Mouse (Mus musculus) R1 (cell line): ENCODE measurements around the gene Sap18b.
"Not testable (repeated sequence)": the region's sequence is repeated elsewhere in the genome, so short reads cannot be mapped to it uniquely, and the experiment has no call there.

Source experiments
- DNase-seq: peaks from one replicate; pipeline ENCODE4 v3.0.0-alpha.2; 2018; ENCODE audit warnings: low read depth, low spot score

Gene Sap18b

DNA sequence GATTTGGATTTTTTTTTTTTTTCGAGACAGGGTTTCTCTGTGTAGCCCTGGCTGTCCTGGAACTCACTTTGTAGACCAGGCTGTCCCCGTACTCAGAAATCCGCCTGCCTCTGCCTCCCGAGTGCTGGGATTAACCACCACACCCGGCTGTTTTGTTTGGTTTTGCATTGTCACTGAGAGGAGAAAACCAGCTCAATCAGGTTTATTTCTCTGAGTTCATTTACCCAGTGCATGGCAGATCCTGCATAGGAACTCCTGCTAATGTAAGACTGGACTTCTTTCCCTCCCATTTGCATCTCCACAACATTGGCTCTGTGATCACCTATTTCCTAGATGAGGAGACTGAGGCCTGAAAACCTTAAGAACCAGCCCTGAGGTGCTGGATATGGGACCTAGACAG, 3.0 kb upstream of the Sap18b start:
- DNase-seq = peak; percentile 61

DNA sequence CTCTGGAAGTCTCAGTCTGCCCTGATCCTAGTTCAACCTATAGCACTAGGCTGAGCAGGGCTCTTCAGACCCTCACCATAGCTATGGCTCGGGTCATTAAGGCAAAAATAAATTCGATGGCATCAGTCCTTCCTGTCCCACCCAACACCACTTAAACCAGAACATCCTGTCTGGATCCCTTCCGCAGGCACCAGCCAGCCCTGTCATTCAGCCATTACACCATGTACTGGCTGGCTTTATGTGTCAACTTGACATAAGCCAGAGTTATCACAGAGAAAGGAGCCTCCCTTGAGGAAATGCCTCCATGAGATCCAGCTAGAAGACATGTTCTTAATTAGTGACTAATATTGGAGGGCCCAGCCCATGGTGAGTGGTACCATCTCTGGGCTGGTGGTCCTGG, 2.4 kb upstream of the Sap18b start:
- DNase-seq = no peak

- DNase-seq = peak; percentile 37
Measured at GRCm38 (mm10) chr8:95830144-95830543, 5.0 kb downstream of the Sap18b start.

DNA sequence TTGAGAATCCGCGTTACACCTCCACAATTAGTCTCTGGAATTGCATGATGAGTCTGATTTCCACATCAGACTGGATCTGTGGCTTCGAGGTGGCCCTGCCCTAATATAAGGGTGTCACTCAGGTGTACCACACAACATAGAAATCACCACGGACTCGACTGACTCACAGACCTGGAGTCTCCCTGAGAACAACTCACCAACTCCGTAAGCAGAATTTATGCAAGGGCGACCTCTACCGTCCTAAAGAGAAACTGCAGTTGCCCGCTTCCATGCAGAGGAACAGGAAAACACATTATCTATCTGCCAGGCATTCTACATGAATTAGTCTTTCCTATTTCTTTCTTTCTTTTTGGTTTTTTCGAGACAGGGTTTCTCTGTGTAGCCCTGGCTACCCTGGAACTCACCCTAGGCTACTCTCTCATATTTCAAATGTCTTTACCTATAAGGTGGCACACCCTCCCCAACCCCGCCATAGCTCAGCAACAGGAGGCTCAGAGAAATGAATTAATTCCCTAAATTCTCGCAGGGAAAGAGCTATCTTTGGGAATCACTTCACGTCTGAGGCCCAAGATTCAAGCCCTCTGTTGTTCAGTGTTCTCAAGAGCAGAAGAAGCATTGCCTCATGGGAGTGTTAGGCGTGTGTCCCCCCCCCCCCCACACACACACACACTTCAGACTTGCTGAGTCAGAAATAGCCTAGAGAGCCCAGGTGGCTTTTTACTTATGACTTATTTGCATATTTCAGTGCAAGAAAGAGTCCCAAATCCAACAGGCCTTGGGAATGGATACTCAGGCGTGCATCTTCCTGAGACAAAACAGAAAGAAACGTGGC, 7.7 kb downstream of the Sap18b start:
- DNase-seq = peak; percentile 91

- DNase-seq = peak; percentile 96
Measured at GRCm38 (mm10) chr8:95833435-95833984, 8.4 kb downstream of the Sap18b start.

DNA sequence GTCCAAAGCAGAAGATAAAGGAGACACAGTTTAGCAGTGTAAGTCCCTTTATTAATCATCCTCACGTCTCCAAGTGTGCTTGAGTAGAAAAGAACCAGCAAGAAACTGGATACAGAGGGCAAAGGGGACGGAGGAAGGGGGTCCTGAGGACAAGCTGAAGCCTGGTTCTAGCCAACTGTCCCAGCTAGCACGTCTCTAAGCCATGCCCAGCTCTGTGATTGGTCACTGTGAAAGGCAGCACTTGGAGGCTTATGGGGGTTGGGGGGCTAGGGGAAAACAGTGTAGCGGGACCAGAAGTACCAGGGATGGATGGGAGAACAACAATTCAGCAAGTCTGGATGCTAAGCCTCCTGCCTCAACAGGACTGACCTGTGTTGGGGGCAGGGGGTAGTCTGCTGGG, 10.7 kb downstream of the Sap18b start:
- no peak for DNase-seq

DNA sequence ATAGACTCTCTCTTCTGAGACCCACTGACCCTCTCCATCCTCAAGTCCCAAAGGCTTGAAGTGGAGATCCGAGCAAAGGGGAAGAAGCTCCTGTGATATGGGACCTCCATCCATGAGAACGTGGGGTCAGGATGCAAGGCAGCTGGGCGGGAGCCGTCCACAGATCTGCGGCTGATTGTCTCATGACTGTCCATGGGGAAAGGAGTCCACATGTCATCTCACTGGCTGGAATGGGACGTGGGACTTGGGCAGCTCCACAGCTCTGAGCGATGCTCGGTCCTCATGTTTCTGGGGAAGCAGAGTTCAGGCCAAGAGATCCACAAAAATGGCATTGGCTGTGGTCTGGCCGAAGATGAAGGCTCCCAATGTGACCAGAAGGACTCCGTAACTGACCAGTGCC, 12.1 kb downstream of the Sap18b start:
- DNase-seq = no peak

- no peak for DNase-seq
Measured at GRCm38 (mm10) chr8:95839289-95839688, 14.1 kb downstream of the Sap18b start.

GRCm38 (mm10) chr8:95841436-95841835, 16.3 kb downstream of the Sap18b start:
- no peak for DNase-seq

- no peak for DNase-seq
Measured at GRCm38 (mm10) chr8:95843968-95844367, 18.8 kb downstream of the Sap18b start.

DNA sequence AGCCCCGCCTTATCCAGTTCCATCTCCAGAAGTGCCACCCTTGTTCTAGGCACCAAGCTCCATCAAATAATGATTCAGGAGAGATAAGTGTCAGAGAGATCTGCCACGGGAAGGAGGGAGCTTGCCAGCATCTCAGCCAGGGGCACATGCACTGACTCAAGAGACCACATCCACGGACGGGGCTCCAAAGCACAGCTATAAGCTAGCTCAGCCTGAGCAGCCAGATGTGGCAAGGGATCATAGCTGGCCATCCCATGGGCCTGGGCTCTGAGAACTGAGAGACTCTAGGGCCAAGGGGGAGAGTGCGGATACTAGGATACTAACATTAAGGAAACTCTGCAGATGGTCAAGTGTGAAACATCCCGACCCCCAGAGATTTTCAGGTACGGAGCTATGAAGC, 19.9 kb downstream of the Sap18b start:
- DNase-seq = no peak

DNA sequence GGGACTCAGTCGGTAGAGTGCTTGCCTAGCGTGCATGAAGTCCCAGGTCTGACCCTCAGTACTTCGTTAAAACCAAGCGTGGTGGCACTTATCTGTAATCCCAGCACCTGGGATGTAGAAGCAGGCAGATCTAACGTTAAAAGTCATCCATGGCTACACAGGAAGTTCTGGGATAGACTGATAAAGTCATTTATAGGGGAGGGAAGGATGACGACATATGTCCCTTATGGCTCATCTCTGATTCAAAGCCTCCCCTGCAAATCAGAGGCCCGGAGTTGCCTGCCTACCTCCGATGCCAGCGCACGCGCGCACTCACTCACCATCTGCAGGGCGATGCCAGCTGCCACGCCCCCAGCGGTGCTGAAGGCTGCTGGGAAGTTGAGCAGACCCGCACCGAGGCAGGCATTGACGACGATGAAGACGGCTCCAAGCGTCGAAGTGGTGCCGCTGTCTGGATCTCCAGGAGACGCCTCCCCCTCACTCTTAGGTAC, 23.0 kb downstream of the Sap18b start:
- peak; percentile 48 for DNase-seq

GRCm38 (mm10) chr8:95848734-95849464, 23.8 kb downstream of the Sap18b start:
- DNase-seq = peak; percentile 39

- DNase-seq = no peak
Measured at GRCm38 (mm10) chr8:95850326-95850725, 25.2 kb downstream of the Sap18b start.

DNA sequence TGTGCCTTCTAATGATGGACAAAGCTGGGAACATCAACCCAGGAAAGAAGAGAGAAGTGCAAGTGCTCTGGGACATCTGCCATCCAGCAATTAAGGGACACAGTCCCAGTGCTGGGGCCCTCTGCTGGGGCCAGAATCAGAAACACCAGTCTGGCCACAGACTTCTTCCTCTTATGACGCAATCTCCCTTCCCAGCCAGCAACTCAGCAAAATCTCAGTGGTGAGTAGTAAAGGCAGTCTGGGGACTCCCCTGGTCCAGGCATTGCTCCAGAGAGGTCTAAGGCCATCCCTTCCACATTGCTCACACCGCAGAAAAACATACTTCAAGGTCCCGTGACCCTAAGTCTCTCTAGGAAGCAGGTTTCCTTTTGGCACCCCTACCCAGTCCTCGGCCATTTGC, 27.1 kb downstream of the Sap18b start:
- no peak for DNase-seq

GRCm38 (mm10) chr8:95853102-95853843, 28.1 kb downstream of the Sap18b start, which contains the start of gene Slc38a7:
Gene Slc38a7 (minus strand): TSS chr8:95853539.
- DNase-seq = peak; percentile 97

- no peak for DNase-seq
Measured at GRCm38 (mm10) chr8:95854174-95854573, 29.0 kb downstream of the Sap18b start.

DNA sequence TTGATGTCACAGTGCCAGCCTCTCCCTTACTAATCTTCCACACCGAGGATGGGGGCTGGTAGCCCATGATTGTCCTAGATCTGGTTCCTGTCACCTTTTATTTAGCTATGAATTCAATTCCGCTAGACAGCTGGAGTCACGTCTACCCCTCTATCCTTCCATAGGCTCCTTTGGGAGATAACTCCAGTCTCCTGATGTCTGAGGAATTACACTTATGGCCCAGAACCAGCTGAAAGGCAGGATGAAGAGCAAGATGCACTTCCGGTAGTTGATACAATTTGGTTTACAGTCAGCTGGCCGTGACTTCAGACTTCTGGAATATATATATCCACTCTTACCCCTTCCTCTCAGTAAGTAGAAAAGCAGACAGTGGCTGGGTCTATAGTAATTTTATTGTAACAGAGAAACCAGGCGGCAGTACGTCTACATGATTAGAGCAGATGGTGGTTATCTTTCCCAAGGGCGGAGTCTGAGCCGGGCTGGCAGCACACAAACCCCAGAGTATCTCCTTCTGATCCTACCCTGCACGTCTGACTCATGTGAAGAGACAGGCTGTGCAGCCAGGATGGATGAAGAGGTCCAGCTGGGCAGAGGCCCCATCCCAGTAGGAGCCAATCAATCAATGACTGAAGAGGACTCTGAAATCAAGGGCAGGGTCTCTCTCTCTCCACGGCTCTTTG, 38.8 kb downstream of the Sap18b start:
- DNase-seq = not testable (repeated sequence)

GRCm38 (mm10) chr8:95864851-95865250, 39.7 kb downstream of the Sap18b start:
- peak; percentile 45 for DNase-seq

DNA sequence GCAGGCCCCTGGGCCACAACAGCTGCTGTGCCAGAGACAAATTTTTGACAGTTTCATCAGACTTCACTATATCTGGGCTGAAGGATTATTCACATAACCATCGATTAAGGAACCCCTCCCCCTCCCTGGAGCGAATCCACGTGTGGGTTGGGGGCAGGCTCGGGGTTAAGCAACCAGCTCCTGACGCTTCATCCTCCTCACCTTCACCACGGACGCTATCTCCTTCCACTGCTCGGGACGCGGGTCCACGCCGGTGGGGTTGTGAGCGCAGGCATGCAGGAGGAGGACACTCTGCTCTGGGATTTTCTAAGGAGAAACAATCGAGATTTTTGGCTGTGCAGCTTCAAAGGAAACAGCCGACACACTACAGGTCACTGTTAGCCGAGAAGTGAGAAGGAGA, 46.5 kb downstream of the Sap18b start:
- no peak for DNase-seq

GRCm38 (mm10) chr8:95875270-95875669, 50.1 kb downstream of the Sap18b start:
- DNase-seq = no peak
